16 mouse cellular contexts compared by ENCODE assay signal in the genomic region with DNA sequence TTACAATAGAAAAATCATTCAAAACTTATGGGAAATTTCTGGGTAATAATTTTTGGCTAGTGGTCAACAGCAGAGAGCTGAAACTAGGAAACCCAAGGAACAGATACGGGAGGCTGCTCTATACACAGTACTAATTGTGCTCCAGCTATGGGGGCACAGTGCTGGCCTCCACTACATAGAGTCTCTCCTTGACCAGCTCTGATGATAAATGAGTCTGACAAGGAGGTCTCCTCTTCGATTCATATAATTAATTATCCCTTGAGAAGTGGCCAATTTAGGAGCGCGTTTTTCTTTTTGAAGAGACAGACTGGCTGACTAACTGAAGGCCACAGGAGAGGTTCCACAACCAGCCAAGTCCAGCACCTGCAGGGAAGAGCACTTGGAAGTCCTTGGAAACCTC.
A peak's percentile ranks its signal among the peaks of the same experiment; 100 is the strongest.
DNase-seq lines count a peak whose midpoint lies in the region; ATAC-seq and TF ChIP-seq lines count a peak whose summit lies in the region.
"Had no signal": no experiment of that assay in that cellular context is flagged by ENCODE, and none has a peak within 500 bp of the region (broad histone marks: within the 10 kb centered on the region; RNA-seq: fewer than 3 reads in every experiment).

No protein-coding gene starts in this region.

- no peak overlapping the region for H3K4me3 ChIP-seq in left cerebral cortex, adult 2 months
- no peak overlapping the region for H3K4me3 ChIP-seq in embryonic facial prominence, embryonic 13.5 days
- no peak overlapping the region for H3K4me3 ChIP-seq in forebrain, embryonic 16.5 days (replicated peaks; ENCODE audit: low read length)
- no peak overlapping the region for H3K4me3 ChIP-seq in neural tube, embryonic 15.5 days (replicated peaks)
- H3K4me3 ChIP-seq: intestine, embryonic 15.5 days had no signal

- WGBS in embryonic facial prominence, embryonic 13.5 days: 57% methylated on average over 4 of the region's 4 CpGs
- WGBS in forebrain, embryonic 16.5 days: 42% methylated on average over 4 of the region's 4 CpGs
- WGBS in neural tube, embryonic 15.5 days: 33% methylated on average over 4 of the region's 4 CpGs

- H3K9ac ChIP-seq in embryonic facial prominence, embryonic 13.5 days: no peak overlapping the region
- no peak overlapping the region for H3K9ac ChIP-seq in forebrain, embryonic 16.5 days (replicated peaks; ENCODE audit: low read depth, low read length)
- no peak overlapping the region for H3K9ac ChIP-seq in neural tube, embryonic 15.5 days (replicated peaks)
- H3K9ac ChIP-seq: intestine, embryonic 15.5 days had no signal

- H3K27ac ChIP-seq in left cerebral cortex, adult 2 months: peak overlapping the region; percentile 93
- no peak overlapping the region for H3K27ac ChIP-seq in embryonic facial prominence, embryonic 13.5 days
- peak overlapping the region; percentile 84; the same call in 1 of the 2 replicates for H3K27ac ChIP-seq in forebrain, embryonic 16.5 days (ENCODE audit: low read length)
- peak overlapping the region; percentile 83 for H3K27ac ChIP-seq in neural tube, embryonic 15.5 days (replicated peaks)
- H3K27ac ChIP-seq: kidney, postnatal 0 days; macrophage had no signal

- no peak for TF ChIP-seq CTCF in left cerebral cortex, adult 2 months (IDR thresholded peaks at IDR 0.05)

- H3K27me3 ChIP-seq in embryonic facial prominence, embryonic 13.5 days: no peaks in the 10 kb centered on the region
- no peaks in the 10 kb centered on the region for H3K27me3 ChIP-seq in forebrain, embryonic 16.5 days (replicated peaks; ENCODE audit: control insufficient read depth, insufficient read depth, low read length)
- no peaks in the 10 kb centered on the region for H3K27me3 ChIP-seq in neural tube, embryonic 15.5 days (replicated peaks)
- H3K27me3 ChIP-seq: intestine, embryonic 15.5 days had no signal

- intact Hi-C loops in left cerebral cortex, adult 2 months (cut with DNase I): no loop called here
- intact Hi-C loops in left cerebral cortex, postnatal 4 days (cut with DNase I): no loop called here

- peak overlapping the region; percentile 39; the same call in 1 of the 2 replicates for H3K4me2 ChIP-seq in embryonic facial prominence, embryonic 13.5 days
- H3K4me2 ChIP-seq in forebrain, embryonic 16.5 days (ENCODE audit: low read length): no peak overlapping the region; the same call in 1 of the 2 replicates
- no peak overlapping the region for H3K4me2 ChIP-seq in neural tube, embryonic 15.5 days
- H3K4me2 ChIP-seq: intestine, embryonic 15.5 days had no signal

- H3K9me3 ChIP-seq in embryonic facial prominence, embryonic 13.5 days: no peaks in the 10 kb centered on the region
- H3K9me3 ChIP-seq in forebrain, embryonic 16.5 days (ENCODE audit: control insufficient read depth, low read length): no peaks in the 10 kb centered on the region
- H3K9me3 ChIP-seq in neural tube, embryonic 15.5 days (replicated peaks): no peaks in the 10 kb centered on the region
- H3K9me3 ChIP-seq: G1E; intestine, embryonic 15.5 days had no signal

- DNase-seq in left cerebral cortex, adult 2 months (ENCODE audit: extremely low spot score in 1 of 2, low spot score in 2 of 2): no peak
- no peak for DNase-seq in left cerebral cortex, postnatal 4 days
- no peak for DNase-seq in heart, postnatal 4 days
- no peak for DNase-seq in kidney, adult 18-20 months
- DNase-seq: adrenal gland, adult 2 months; cerebellum, adult 9-10 months; heart, adult 18-20 months; lung, adult 2 months; thymus, adult 2 months had no signal

- no peaks in the 10 kb centered on the region for H3K36me3 ChIP-seq in embryonic facial prominence, embryonic 13.5 days
- H3K36me3 ChIP-seq in forebrain, embryonic 16.5 days (ENCODE audit: control insufficient read depth, insufficient read depth): no peaks in the 10 kb centered on the region
- no peaks in the 10 kb centered on the region for H3K36me3 ChIP-seq in neural tube, embryonic 15.5 days
- H3K36me3 ChIP-seq: G1E; intestine, embryonic 15.5 days had no signal

- ATAC-seq in embryonic facial prominence, embryonic 13.5 days (ENCODE audit: insufficient number of reproducible peaks, insufficient read depth, low FRiP score, low TSS enrichment, low read depth): no peak
- ATAC-seq in forebrain, embryonic 16.5 days: no peak
- no peak for ATAC-seq in neural tube, embryonic 15.5 days (ENCODE audit: low FRiP score)

- peaks cover 13% of the 10 kb centered on the region for H3K4me1 ChIP-seq in embryonic facial prominence, embryonic 13.5 days
- H3K4me1 ChIP-seq in forebrain, embryonic 16.5 days (replicated peaks; ENCODE audit: control insufficient read depth, insufficient read depth, low read length): peaks cover 20% of the 10 kb centered on the region
- peaks cover 64% of the 10 kb centered on the region for H3K4me1 ChIP-seq in neural tube, embryonic 15.5 days
